Mouse (Mus musculus): ENCODE measurements around the gene Ppcdc. TPM values are rescaled to one million over a fixed set of nuclear protein-coding genes. Genes with fewer than 3 reads are reported as not detected.

Ppcdc gene
- polyA plus RNA-seq, 1 experiment from 2014 or later, result 22.4 TPM

DNA sequence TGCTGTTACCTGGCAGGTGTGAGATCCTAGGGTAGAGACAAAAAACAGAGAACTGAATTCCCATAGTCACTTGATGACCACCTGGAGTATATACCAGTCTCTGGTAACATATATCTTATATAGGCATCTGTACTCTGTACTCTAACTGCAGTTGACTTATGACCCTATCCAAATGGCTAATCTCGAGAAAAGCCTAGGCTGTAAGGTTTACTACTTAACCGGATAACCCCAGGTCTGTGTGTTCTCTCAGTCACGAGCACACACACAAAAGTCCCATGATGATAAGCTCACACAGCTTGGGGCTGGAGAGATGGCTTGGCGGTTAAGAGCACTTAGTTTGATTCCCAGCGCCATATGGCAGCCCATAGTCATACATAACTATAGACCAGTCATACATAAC, 33.5 kb downstream of the Ppcdc start:
- no peak overlapping the region for H3K27ac ChIP-seq
- no peaks in the 10 kb centered on the region for H3K9me3 ChIP-seq
- no peak overlapping the region for H3K9ac ChIP-seq (replicated peaks)
- no peak for ATAC-seq (ENCODE audit: insufficient number of reproducible peaks, insufficient read depth, low FRiP score, low TSS enrichment, low read depth)
- no peaks in the 10 kb centered on the region for H3K36me3 ChIP-seq
- no peak overlapping the region for H3K4me2 ChIP-seq
- no peak overlapping the region for H3K4me3 ChIP-seq (replicated peaks)
- H3K4me1 ChIP-seq (replicated peaks), result no peaks in the 10 kb centered on the region
- H3K27me3 ChIP-seq, result no peaks in the 10 kb centered on the region
- WGBS, result 79% methylated on average over 5 of the region's 5 CpGs

DNA sequence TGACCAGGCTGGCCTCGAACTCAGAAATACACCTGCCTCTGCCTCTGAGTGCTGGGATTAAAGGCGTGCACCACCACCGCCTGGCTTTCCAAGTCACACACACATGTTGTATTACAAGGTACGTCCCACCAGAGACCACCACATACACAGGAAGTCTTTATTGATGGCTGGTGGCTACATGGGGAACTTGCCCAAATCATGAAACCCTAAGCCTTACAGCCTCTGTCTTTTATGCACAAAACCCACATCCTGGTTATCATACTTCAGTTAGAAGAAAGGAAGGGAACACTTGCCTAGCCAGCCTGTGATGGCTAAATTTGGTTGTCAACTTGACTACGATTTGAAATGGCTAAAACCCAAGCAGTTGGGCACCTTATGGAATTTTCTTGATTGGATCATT, 35.9 kb downstream of the Ppcdc start:
- H3K36me3 ChIP-seq, result no peaks in the 10 kb centered on the region
- no peak overlapping the region for H3K27ac ChIP-seq
- H3K27me3 ChIP-seq, result no peaks in the 10 kb centered on the region
- H3K9me3 ChIP-seq, result peaks cover 16% of the 10 kb centered on the region
- 89% methylated on average over 5 of the region's 5 CpGs for WGBS
- H3K9ac ChIP-seq (replicated peaks), result no peak overlapping the region
- H3K4me2 ChIP-seq, result no peak overlapping the region
- no peak overlapping the region for H3K4me3 ChIP-seq (replicated peaks)
- H3K4me1 ChIP-seq (replicated peaks), result no peaks in the 10 kb centered on the region
- ATAC-seq (ENCODE audit: insufficient number of reproducible peaks, insufficient read depth, low FRiP score, low TSS enrichment, low read depth), result no peak

DNA sequence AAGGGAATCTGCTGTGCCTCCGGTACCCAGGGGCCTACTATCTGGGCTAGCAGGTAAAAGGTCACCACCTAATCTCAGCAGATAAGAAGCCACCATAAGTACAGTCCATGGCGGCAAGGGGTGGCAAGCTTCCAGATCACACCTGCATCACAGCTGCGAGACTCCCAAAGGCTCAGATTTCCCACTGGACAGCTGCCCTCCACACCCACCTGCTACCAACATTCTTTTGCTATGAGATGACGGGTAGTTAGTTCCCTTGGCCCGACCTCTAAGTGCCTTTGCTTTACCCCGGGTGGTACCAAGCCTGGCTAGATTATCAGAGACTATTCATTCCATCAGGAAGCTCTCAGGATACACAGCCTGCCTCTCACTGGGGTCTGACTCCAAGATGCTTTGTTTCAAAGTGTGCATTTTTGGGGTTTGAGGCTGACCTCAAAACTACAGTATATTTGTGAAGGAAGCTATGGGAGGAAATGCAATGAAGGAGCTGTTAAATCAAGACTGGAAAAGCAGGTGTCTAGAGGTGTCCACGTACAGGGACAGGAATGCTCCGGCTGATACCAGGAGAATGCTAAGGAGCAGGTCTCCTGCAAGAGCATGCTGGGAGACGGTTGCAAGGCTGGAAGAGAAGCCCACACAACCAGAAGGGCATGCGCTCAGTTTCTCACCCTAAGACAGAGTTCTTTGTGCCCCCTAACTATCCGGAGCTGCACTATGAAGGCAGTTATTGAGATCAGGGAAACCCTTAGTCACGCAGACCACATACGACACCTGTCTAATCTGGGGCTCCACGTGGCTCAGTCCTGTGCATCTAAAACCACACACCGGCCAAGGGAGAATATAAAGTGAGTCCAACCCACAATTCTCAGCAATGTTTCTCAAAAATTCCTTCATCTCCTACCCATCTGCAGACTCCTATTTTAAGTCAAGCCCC, 37.3 kb downstream of the Ppcdc start:
- ATAC-seq (ENCODE audit: insufficient number of reproducible peaks, insufficient read depth, low FRiP score, low TSS enrichment, low read depth), result no peak
- Histone ChIP-seq H3K27me3 (no peaks in the 10 kb centered on the region), H3K27ac (no peak overlapping the region), H3K4me3 (replicated peaks) (no peak overlapping the region), H3K36me3 (no peaks in the 10 kb centered on the region), H3K9ac (replicated peaks) (no peak overlapping the region), H3K9me3 (peaks cover 23% of the 10 kb centered on the region), H3K4me1 (replicated peaks) (no peaks in the 10 kb centered on the region), H3K4me2 (no peak overlapping the region)
- WGBS, result 87% methylated on average over 15 of the region's 15 CpGs

DNA sequence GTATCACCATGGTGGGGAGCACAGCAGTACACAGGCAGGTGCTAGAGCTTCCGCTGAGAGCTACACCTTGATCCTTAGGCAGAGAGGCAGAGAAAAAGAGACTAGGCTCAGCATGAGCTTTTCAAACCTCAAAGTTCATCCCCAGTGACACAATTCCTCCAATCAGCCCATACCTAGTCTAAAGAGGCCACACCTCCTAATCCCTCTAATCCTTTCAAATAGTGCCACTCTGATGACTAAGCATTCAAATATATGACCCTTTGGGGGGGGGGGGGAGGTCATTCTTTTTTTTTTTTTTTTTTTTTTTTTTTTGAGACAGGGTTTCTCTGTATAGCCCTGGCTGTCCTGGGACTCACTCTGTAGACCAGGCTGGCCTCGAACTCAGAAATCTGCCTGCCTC, 41.2 kb downstream of the Ppcdc start:
- Histone ChIP-seq H3K27me3 (no peaks in the 10 kb centered on the region), H3K4me3 (replicated peaks) (no peak overlapping the region), H3K4me1 (replicated peaks) (no peaks in the 10 kb centered on the region), H3K9ac (replicated peaks) (no peak overlapping the region), H3K27ac (no peak overlapping the region), H3K36me3 (no peaks in the 10 kb centered on the region), H3K9me3 (peaks cover 23% of the 10 kb centered on the region), H3K4me2 (no peak overlapping the region)
- ATAC-seq (ENCODE audit: insufficient number of reproducible peaks, insufficient read depth, low FRiP score, low TSS enrichment, low read depth), result no peak
- 100% methylated on average over 2 of the region's 2 CpGs for WGBS

DNA sequence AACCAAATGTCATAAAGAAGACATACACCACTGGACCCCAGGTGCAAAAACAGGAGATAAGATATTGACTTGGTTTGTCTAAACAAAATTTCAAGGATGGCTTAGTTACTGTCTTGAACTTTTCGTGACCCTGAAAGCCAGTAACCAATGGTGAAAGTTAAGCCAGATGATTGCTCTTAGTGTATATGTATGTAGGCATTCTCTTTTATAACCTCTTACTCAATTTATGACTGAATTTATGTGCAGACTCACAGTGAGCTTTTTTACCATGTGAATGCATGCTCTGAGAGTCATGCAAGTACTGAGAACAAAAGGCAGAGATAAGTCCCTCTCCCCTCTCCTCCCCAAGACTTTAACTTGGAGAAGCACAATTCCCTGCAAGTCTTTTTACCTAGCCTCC, 47.0 kb downstream of the Ppcdc start:
- no peak for ATAC-seq (ENCODE audit: insufficient number of reproducible peaks, insufficient read depth, low FRiP score, low TSS enrichment, low read depth)
- 62% methylated on average over 1 of the region's 1 CpGs for WGBS
- H3K9ac ChIP-seq (replicated peaks), result no peak overlapping the region

DNA sequence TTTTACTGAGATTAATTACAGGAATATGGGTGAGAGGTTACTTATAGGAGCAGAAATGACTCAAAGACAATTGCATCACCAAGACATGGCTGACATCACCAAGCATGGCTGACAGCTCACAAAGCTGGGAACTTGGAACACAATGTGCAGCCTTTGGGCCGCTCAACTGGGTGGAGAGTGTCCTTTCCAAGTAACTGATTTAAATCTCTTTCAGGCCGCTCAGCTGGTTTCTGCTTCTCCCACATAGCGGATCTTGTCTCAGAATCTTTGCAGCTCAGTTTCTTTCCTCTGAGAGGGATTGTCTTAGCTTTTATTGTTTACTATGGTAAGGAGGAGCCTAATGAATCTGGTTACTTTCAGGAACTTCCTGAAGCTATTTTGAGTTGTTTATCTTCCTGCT, 49.1 kb downstream of the Ppcdc start:
- no peaks in the 10 kb centered on the region for H3K27me3 ChIP-seq
- no peaks in the 10 kb centered on the region for H3K4me1 ChIP-seq (replicated peaks)
- no peak for ATAC-seq (ENCODE audit: insufficient number of reproducible peaks, insufficient read depth, low FRiP score, low TSS enrichment, low read depth)
- no peaks in the 10 kb centered on the region for H3K9me3 ChIP-seq
- 90% methylated on average over 3 of the region's 3 CpGs for WGBS
- no peak overlapping the region for H3K4me2 ChIP-seq
- no peaks in the 10 kb centered on the region for H3K36me3 ChIP-seq
- H3K27ac ChIP-seq, result no peak overlapping the region
- no peak overlapping the region for H3K9ac ChIP-seq (replicated peaks)
- no peak overlapping the region for H3K4me3 ChIP-seq (replicated peaks)

More for the DNA sequence above, 47.0 kb downstream of the Ppcdc start:
- Histone ChIP-seq H3K36me3 (no peaks in the 10 kb centered on the region), H3K4me2 (no peak overlapping the region), H3K4me1 (replicated peaks) (no peaks in the 10 kb centered on the region), H3K9me3 (no peaks in the 10 kb centered on the region), H3K27ac (no peak overlapping the region), H3K27me3 (no peaks in the 10 kb centered on the region), H3K4me3 (replicated peaks) (no peak overlapping the region)

DNA sequence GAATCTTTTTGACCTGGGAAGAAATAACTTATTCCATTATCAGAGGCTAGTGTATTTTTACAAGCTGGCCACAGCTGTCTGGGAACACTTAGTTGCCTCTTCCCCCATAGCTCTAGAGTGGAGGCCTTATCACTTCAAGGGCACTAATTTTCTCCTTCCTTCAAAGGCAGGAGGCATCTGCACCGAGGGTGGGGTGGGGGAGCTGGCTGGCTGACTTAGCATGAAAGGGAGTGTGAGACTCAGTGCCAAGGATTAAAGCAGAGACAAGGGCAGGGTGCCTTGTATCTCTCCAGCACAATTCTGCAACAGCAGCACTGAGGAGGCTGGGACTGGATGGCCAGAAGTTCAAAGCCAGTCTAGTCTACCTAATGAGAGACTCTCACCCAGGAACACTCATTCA, 50.8 kb downstream of the Ppcdc start:
- Histone ChIP-seq H3K36me3 (no peaks in the 10 kb centered on the region), H3K9ac (replicated peaks) (no peak overlapping the region), H3K4me3 (replicated peaks) (no peak overlapping the region), H3K27ac (no peak overlapping the region), H3K4me2 (no peak overlapping the region), H3K9me3 (no peaks in the 10 kb centered on the region), H3K4me1 (replicated peaks) (no peaks in the 10 kb centered on the region), H3K27me3 (no peaks in the 10 kb centered on the region)
- ATAC-seq (ENCODE audit: insufficient number of reproducible peaks, insufficient read depth, low FRiP score, low TSS enrichment, low read depth), result no peak
- WGBS, result 0% methylated on average over 1 of the region's 1 CpGs

DNA sequence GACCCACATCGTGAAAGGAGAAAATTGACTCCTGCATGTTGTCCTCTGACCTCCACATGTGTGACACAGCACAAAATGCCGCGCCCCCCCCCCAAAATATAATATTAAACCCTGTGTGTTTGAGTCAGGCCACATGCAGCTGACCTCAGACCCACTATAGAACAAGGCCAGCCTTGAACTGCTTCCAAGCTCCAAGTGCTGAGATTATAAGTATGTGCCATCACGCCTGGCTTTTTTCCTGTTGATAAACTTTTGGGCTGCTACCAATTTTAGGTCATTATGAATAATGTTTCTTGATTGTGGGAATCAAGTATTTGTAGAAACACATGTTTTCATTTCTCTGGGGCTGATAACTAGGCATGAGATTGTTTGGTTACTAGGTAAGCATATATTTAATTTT, 53.0 kb downstream of the Ppcdc start:
- no peak overlapping the region for H3K4me2 ChIP-seq
- H3K27ac ChIP-seq, result no peak overlapping the region
- H3K4me1 ChIP-seq (replicated peaks), result no peaks in the 10 kb centered on the region
- H3K36me3 ChIP-seq, result no peaks in the 10 kb centered on the region
- H3K4me3 ChIP-seq (replicated peaks), result no peak overlapping the region
- H3K9ac ChIP-seq (replicated peaks), result no peak overlapping the region
- ATAC-seq (ENCODE audit: insufficient number of reproducible peaks, insufficient read depth, low FRiP score, low TSS enrichment, low read depth), result no peak
- no peaks in the 10 kb centered on the region for H3K9me3 ChIP-seq
- 89% methylated on average over 4 of the region's 4 CpGs for WGBS
- no peaks in the 10 kb centered on the region for H3K27me3 ChIP-seq

DNA sequence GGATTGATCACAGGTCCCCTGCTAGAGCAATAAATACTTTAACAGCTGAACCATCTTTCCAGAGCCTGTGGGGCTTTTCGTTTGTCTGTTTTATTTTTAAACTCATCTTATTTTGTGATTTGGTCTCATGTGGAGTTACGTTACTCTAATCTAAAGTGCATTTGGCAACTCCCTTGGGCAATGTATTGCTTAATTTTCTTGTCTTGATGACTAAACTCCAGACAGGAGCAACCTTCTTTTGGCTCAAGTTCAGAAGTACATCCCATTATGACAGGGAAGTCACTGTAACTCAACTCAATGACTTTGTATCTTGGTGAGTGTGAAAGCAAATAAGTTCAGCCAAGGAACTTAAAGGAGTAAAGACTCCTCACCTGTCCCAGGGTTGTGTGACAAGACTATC, 55.3 kb downstream of the Ppcdc start:
- Histone ChIP-seq H3K4me3 (replicated peaks) (no peak overlapping the region), H3K4me1 (replicated peaks) (no peaks in the 10 kb centered on the region), H3K9ac (replicated peaks) (no peak overlapping the region), H3K9me3 (no peaks in the 10 kb centered on the region), H3K4me2 (no peak overlapping the region), H3K27ac (no peak overlapping the region), H3K36me3 (no peaks in the 10 kb centered on the region), H3K27me3 (no peaks in the 10 kb centered on the region)
- no peak for ATAC-seq (ENCODE audit: insufficient number of reproducible peaks, insufficient read depth, low FRiP score, low TSS enrichment, low read depth)
- WGBS, result 55% methylated on average over 2 of the region's 2 CpGs

DNA sequence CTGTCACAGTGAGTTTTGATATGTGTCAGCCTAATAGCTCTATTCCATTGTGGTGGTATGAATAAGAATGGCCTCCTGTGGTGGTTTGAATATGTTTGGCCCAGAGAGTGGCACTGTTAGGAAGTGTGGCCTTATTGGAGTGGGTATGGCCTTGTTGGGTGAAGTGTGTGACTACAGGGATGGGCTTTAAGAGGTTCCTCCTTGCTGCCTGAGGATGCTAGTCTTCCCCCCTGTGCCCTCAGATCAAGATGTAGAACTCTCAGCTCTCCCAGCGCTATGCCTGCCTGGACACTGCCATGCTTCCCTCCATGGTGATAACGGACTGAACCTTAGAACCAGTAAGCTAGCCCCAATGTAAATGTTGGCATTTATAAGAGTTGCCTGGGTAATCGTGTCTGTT, 78.9 kb downstream of the Ppcdc start:
- Histone ChIP-seq H3K9me3 (no peaks in the 10 kb centered on the region), H3K27ac (no peak overlapping the region), H3K36me3 (no peaks in the 10 kb centered on the region), H3K4me3 (replicated peaks) (no peak overlapping the region), H3K9ac (replicated peaks) (no peak overlapping the region), H3K4me2 (no peak overlapping the region), H3K27me3 (no peaks in the 10 kb centered on the region), H3K4me1 (replicated peaks) (no peaks in the 10 kb centered on the region)
- ATAC-seq (ENCODE audit: insufficient number of reproducible peaks, insufficient read depth, low FRiP score, low TSS enrichment, low read depth), result no peak
- WGBS, result 88% methylated on average over 3 of the region's 3 CpGs

DNA sequence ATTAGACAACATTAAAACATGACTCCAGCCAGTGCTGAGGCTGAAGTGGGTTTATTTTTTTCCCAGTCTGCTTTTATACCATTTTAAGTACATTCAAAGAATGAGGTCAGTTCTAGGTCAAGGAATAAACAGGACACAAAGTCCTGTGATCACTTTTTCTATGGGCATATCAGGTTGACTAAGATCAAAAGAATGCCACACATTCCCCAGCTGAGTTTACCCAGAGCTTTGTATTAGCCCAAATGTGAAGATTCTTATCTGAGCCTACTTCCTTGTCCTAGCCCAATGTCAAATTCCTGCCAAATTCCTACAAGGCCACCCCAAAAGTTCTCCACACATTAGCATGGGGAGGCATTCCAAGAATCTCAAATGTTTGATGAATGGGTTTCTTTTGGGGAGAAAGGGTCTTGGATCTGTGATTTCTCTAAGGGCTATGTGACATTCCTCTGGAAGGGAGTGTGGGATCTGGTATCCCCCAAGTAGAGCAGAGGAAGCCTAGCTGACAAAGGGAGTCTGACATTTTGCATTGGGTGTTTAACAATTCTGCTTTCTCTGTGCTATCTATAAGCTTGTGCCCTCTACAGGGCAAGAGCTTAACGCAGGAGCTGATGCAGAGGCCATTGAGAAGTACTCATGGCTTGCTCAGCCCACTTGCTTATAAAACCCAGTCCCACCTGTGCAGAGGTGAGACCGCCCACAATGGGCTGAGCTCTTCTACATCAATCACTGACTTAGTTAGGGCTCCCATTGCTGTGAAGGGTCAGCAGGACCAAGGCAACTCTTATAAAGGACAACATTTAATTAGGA, 85.3 kb downstream of the Ppcdc start:
- no peak for ATAC-seq (ENCODE audit: insufficient number of reproducible peaks, insufficient read depth, low FRiP score, low TSS enrichment, low read depth)
- Histone ChIP-seq H3K4me2 (no peak overlapping the region), H3K27me3 (no peaks in the 10 kb centered on the region), H3K27ac (no peak overlapping the region), H3K9ac (replicated peaks) (no peak overlapping the region), H3K36me3 (no peaks in the 10 kb centered on the region), H3K9me3 (no peaks in the 10 kb centered on the region), H3K4me3 (replicated peaks) (no peak overlapping the region), H3K4me1 (replicated peaks) (no peaks in the 10 kb centered on the region)
- WGBS, result 63% methylated on average over 2 of the region's 2 CpGs

All from limb, embryonic 12.5 days (tissue).